Mouse (Mus musculus) colon, adult 2 months (tissue): ENCODE data around the gene Xxylt1. TPM values are rescaled to one million over a fixed set of nuclear protein-coding genes. Genes with fewer than 3 reads are reported as not detected.

ENCODE experiments used
- polyA plus RNA-seq: library from polyadenylated mRNA; depleted of rRNA; stranded (reverse); fragments of >200 nt; gene quantifications from 2 replicates; pipeline ENCODE4 v1.2.3, GENCODE M21; 2012; rRNA removed

Xxylt1 gene
- 11.7 and 13.0 TPM in 2 replicates for polyA plus RNA-seq

GRCm38 (mm10) chr16:31081125-31081664 lies at the start of gene Xxylt1:
Gene Xxylt1 (minus strand): TSS chr16:31081432.

Other genes with a start within 250 kb of the Xxylt1 start
- 13.1 and 17.1 TPM in 2 replicates for gene Acap2, start 119.8 kb upstream of the Xxylt1 start, polyA plus RNA-seq
- gene Ppp1r2, start 193.8 kb upstream of the Xxylt1 start, polyA plus RNA-seq = 58.7 and 75.1 TPM in 2 replicates
- gene Apod, start 233.4 kb upstream of the Xxylt1 start, polyA plus RNA-seq = 1.0 and 2.8 TPM in 2 replicates